Mouse (Mus musculus): ENCODE data around the gene Galm.

- TF ChIP-seq USF1 (IDR thresholded peaks at IDR 0.05; ENCODE audit: low read depth) (no peak), CTCF (IDR thresholded peaks at IDR 0.05; ENCODE audit: control insufficient read depth, insufficient read depth, insufficient read length) (no peak), MAX (IDR thresholded peaks at IDR 0.05) (no peak)
Measured at GRCm38 (mm10) chr17:80145771-80146170, 18.5 kb downstream of the Galm start.
